Mouse (Mus musculus) MEL (cell line): ENCODE results near the gene Evpl.

Experiments used
- BHLHE40 ChIP-seq: IDR thresholded peaks from 2 replicates; pipeline ENCODE4 v1.6.1; 2012; ENCODE audit warnings: low read depth, mild to moderate bottlenecking, inconsistent platforms, low read length, improper control_type of control experiment, borderline replicate concordance
- CTCF ChIP-seq, 3 experiments: IDR thresholded peaks in 2 of 3; conservative IDR thresholded peaks in 1 of 3; 2 replicates each; pipeline ENCODE4 v1.5.1; 2011 to 2012; ENCODE audit warnings: low read length in 3 of 3, low read depth in 2 of 3, mild to moderate bottlenecking in 2 of 3, improper control_type of control experiment in 1 of 3, inconsistent platforms in 1 of 3, mixed read lengths in 1 of 3, moderate library complexity in 1 of 3; ENCODE audit not compliant: control insufficient read depth in 1 of 3, insufficient read depth in 1 of 3, poor library complexity in 1 of 3, severe bottlenecking in 1 of 3
- GATA1 ChIP-seq: IDR thresholded peaks from 2 replicates; pipeline ENCODE4 v1.6.1; 2011; ENCODE audit warnings: low read depth, low read length, improper control_type of control experiment
- MAFK ChIP-seq: IDR thresholded peaks from 2 replicates; pipeline ENCODE4 v1.6.1; 2011; ENCODE audit warnings: low read depth, mild to moderate bottlenecking, low read length, improper control_type of control experiment, borderline replicate concordance
- MAX ChIP-seq: IDR thresholded peaks from 2 replicates; pipeline ENCODE4 v1.6.1; 2011; ENCODE audit warnings: low read length, improper control_type of control experiment
- MXI1 ChIP-seq: IDR thresholded peaks from 2 replicates; pipeline ENCODE4 v1.6.1; 2011; ENCODE audit warnings: mild to moderate bottlenecking, low read depth, low read length, improper control_type of control experiment
- NRF1 ChIP-seq: IDR thresholded peaks from 2 replicates; pipeline ENCODE4 v1.6.1; 2014; ENCODE audit warnings: low read depth, mild to moderate bottlenecking, inconsistent platforms, low read length, improper control_type of control experiment, moderate library complexity; ENCODE audit not compliant: poor library complexity, insufficient read depth, severe bottlenecking
- SMC3 ChIP-seq: IDR thresholded peaks from 2 replicates; pipeline ENCODE4 v1.6.1; 2011; ENCODE audit warnings: low read depth, low read length, improper control_type of control experiment
- TBP ChIP-seq: IDR thresholded peaks from 2 replicates; pipeline ENCODE4 v1.8.0; 2011; ENCODE audit warnings: low read depth, low read length, improper control_type of control experiment
- ZMIZ1 ChIP-seq: IDR thresholded peaks from 2 replicates; pipeline ENCODE4 v1.6.1; 2012; ENCODE audit warnings: low read depth, mild to moderate bottlenecking, inconsistent platforms, low read length, improper control_type of control experiment, moderate library complexity

GRCm38 (mm10) chr11:116241744-116242235 is 3.9 kb upstream of the Evpl start:
- no peak for TF ChIP-seq CTCF (IDR thresholded peaks at IDR 0.05 in 2 of 3, conservative IDR thresholded peaks at IDR 0.05 in 1 of 3; ENCODE audit: control insufficient read depth in 1 of 3, insufficient read depth in 1 of 3, low read depth in 2 of 3, low read length in 3 of 3, poor library complexity in 1 of 3, severe bottlenecking in 1 of 3)
- TF ChIP-seq MXI1, result no peak
- no peak for TF ChIP-seq MAFK
- no peak for TF ChIP-seq GATA1
- no peak for TF ChIP-seq SMC3
- TF ChIP-seq BHLHE40, result no peak
- TF ChIP-seq MAX, result no peak
- TF ChIP-seq NRF1, result no peak
- TF ChIP-seq ZMIZ1, result no peak
- TF ChIP-seq TBP, result no peak
